Mouse (Mus musculus): ENCODE measurements around the gene Gimap3.

Gimap3 gene

GRCm38 (mm10) chr6:48770696-48771095 is at the start of gene Gimap3:
Gene Gimap3 (minus strand): TSS chr6:48770851.
- in situ Hi-C loops (cut with MboI; ENCODE audit: unreplicated experiment in 2 of 2) = loop anchor here (5.0 to 25.0 kb wide), 7 partner anchors 37 to 583 kb away; partner anchors contain the start of genes Gimap8 (in 2 of the 2) and Lrrc61 (in 1 of the 2)

- in situ Hi-C loops (cut with MboI; ENCODE audit: unreplicated experiment in 2 of 2) = loop anchor here (5.0 kb wide), 1 partner anchor 39 kb away; no protein-coding TSS in a partner anchor
These were observed 47.2 kb upstream of the Gimap3 start for GRCm38 (mm10) chr6:48817815-48818214.

GRCm38 (mm10) chr6:48815013-48815412 is 44.4 kb upstream of the Gimap3 start:
- in situ Hi-C loops (cut with MboI; ENCODE audit: unreplicated experiment in 2 of 2) = loop anchor here (5.0 kb wide), 1 partner anchor 42 kb away; no protein-coding TSS in a partner anchor

GRCm38 (mm10) chr6:48809494-48810219 is 39.0 kb upstream of the Gimap3 start:
- in situ Hi-C loops (cut with MboI; ENCODE audit: unreplicated experiment in 2 of 2) = loop anchor here in 1 of 2 experiments (5.0 kb wide), 1 partner anchor 37 kb away; the partner anchor contains the start of gene Gimap3

GRCm38 (mm10) chr6:48806746-48807145 is 36.1 kb upstream of the Gimap3 start:
- in situ Hi-C loops (cut with MboI; ENCODE audit: unreplicated experiment in 2 of 2) = loop anchor here in 1 of 2 experiments (5.0 kb wide), 1 partner anchor 34 kb away; the partner anchor contains the start of gene Gimap3

GRCm38 (mm10) chr6:48804346-48804745 is 33.7 kb upstream of the Gimap3 start:
- in situ Hi-C loops (cut with MboI; ENCODE audit: unreplicated experiment in 2 of 2) = no loop called here

- in situ Hi-C loops (cut with MboI; ENCODE audit: unreplicated experiment in 2 of 2) = no loop called here
These were observed 32.9 kb upstream of the Gimap3 start for GRCm38 (mm10) chr6:48803406-48804051.

DNA sequence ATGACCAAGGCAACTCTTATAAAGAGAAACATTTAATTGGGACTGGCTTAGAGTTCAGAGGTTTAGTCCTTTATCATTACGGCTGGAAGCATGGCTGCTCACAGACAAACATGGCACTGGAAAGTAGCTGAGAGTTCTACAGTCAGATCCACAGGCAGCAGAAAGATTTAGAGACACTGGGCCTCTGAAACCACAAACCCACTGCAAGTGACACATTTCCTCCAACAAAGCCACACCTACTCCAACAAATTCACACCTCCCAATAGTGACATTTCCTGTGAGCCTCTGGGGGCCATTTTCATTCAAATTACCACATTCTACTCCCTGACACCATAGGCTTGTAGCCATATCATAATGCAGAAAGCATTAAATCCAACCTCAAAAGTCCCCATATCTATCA is 31.2 kb upstream of the Gimap3 start:
- in situ Hi-C loops (cut with MboI; ENCODE audit: unreplicated experiment in 2 of 2) = no loop called here

DNA sequence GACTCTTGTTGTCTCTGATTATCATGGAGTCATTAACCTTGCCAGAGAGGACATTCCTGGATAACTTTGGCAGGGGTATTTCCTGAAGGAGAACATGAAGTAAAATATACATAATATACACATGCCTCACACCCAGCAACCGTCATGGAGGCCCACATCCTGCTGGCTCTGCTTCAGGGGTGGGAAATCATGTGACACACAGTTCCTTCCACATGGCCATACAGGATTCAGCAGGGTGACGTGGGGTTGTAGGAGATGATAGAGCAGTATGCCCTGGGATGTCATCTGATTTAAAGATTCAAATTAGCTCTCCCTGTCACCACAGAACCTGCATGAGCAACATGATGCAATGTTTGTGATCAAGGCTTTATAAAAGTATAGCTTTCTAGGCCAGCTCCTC is 17.2 kb upstream of the Gimap3 start:
- in situ Hi-C loops (cut with MboI; ENCODE audit: unreplicated experiment in 2 of 2) = no loop called here

- in situ Hi-C loops (cut with MboI; ENCODE audit: unreplicated experiment in 2 of 2) = no loop called here
These were observed 14.9 kb upstream of the Gimap3 start for GRCm38 (mm10) chr6:48785601-48786000.

DNA sequence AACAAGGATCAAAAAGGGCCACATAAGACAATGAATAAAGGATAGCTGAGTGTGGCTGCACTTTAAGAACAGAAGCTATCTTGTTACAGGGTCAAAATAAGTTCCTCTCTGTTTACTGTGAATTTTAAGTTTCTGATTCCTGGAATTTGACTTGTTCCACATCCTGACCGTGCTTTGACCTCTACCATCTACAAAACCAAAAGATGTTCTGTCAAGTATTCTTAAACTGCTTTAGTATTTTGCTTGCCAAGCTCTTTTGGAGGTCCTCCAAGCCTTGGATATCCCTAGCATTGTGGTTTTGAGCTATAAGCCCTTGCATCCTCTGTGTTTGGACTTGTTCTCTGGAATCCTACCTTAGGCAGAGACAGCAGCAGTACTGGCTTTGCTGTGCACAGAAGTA is 14.5 kb upstream of the Gimap3 start:
- in situ Hi-C loops (cut with MboI; ENCODE audit: unreplicated experiment in 2 of 2) = no loop called here

DNA sequence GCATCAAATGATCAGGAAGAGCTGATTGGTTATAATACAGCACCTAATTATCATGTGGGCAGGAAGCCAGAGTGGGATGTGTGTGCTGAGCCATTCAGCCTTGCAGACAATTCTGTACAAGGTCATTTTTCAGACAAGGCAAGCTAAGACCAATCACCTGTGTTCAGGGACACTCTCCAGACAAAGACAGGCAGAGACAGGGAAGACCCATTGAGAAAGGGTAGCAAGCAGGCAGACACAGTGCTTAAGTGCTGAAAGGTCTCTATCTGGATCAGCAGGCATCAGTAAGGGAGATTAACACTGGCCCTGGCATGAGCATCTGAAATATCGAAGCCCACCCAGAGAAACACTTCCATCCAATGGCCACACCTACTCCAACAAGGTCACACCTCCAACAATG is 13.8 kb upstream of the Gimap3 start:
- in situ Hi-C loops (cut with MboI; ENCODE audit: unreplicated experiment in 2 of 2) = no loop called here

- in situ Hi-C loops (cut with MboI; ENCODE audit: unreplicated experiment in 2 of 2) = loop anchor here (5.0 to 25.0 kb wide), 7 partner anchors 35 to 585 kb away; partner anchors contain the start of genes Gimap8 (in 2 of the 2) and Lrrc61 (in 1 of the 2)
These were observed 1.4 kb upstream of the Gimap3 start for GRCm38 (mm10) chr6:48772030-48772429.

DNA sequence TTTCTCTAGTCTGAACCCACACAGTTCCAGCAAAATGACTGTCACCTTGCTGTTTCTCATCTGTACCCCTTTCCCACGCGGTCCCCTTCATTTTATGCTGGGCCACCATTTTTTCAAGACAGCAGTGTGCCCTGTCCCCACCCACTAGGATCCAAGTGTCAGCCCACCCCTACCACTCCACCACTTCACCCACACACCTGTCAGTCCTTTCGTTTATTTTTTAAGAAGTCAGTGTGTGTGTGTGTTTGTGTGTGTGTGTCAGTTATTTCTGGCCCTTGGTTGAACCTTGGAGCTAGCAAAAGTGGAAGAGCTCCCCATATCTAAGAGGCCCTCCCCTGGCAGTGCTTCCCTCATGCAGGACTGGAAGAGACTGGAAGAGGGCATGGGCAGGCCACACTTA is 1.7 kb downstream of the Gimap3 start:
- in situ Hi-C loops (cut with MboI; ENCODE audit: unreplicated experiment in 2 of 2) = loop anchor here in 1 of 2 experiments (25.0 kb wide), 1 partner anchor 582 kb away; no protein-coding TSS in a partner anchor

GRCm38 (mm10) chr6:48768178-48768869 is 2.3 kb downstream of the Gimap3 start:
- in situ Hi-C loops (cut with MboI; ENCODE audit: unreplicated experiment in 2 of 2) = loop anchor here in 1 of 2 experiments (25.0 kb wide), 1 partner anchor 581 kb away; no protein-coding TSS in a partner anchor

GRCm38 (mm10) chr6:48764496-48764895 is 6.2 kb downstream of the Gimap3 start:
- in situ Hi-C loops (cut with MboI; ENCODE audit: unreplicated experiment in 2 of 2) = loop anchor here in 1 of 2 experiments (25.0 kb wide), 1 partner anchor 577 kb away; no protein-coding TSS in a partner anchor

GRCm38 (mm10) chr6:48763567-48764270 is 6.9 kb downstream of the Gimap3 start:
- in situ Hi-C loops (cut with MboI; ENCODE audit: unreplicated experiment in 2 of 2) = loop anchor here in 1 of 2 experiments (25.0 kb wide), 1 partner anchor 576 kb away; no protein-coding TSS in a partner anchor

GRCm38 (mm10) chr6:48747091-48747966 is 23.3 kb downstream of the Gimap3 start:
- in situ Hi-C loops (cut with MboI; ENCODE audit: unreplicated experiment in 2 of 2) = loop anchor here in 1 of 2 experiments (5.0 kb wide), 1 partner anchor 100 kb away; the partner anchor contains the start of gene Gimap8
